Mouse (Mus musculus) layer of hippocampus, postnatal 14 days (tissue): ENCODE data around the gene Cst6. TPM values are rescaled to one million over a fixed set of nuclear protein-coding genes. Genes with fewer than 3 reads are reported as not detected.

Experiments
- DNase-seq, 2 experiments: peaks; one replicate each; pipeline ENCODE4 v3.0.0; 2021 to 2022; ENCODE audit warnings: low spot score in 2 of 2, mixed read lengths in 1 of 2
- total RNA-seq, 2 experiments: library from RNA; stranded (reverse); gene quantifications; 2 replicates each; pipeline ENCODE4 v1.2.3; 2021

The Cst6 gene
- total RNA-seq, 2 experiments from 2014 or later = 5.4 to 5.9 TPM

GRCm38 (mm10) chr19:5353609-5354008 is 4.2 kb upstream of the Cst6 start:
- DNase-seq = no peak

GRCm38 (mm10) chr19:5348526-5349501 is 560 bp downstream of the Cst6 start:
- peak; percentile 30 to 40 for DNase-seq

GRCm38 (mm10) chr19:5348064-5348463 is 1.3 kb downstream of the Cst6 start:
- DNase-seq = no peak

GRCm38 (mm10) chr19:5345297-5346131 is 3.9 kb downstream of the Cst6 start:
- DNase-seq = no peak

- DNase-seq = no peak
These were observed 8.0 kb downstream of the Cst6 start for GRCm38 (mm10) chr19:5341360-5341759.

GRCm38 (mm10) chr19:5337975-5338374 is 11.4 kb downstream of the Cst6 start:
- DNase-seq = peak; percentile 56 to 69

- no peak for DNase-seq
These were observed 13.9 kb downstream of the Cst6 start, which contains the start of gene Catsper1 for GRCm38 (mm10) chr19:5335441-5335840. Gene Catsper1, plus strand, starts transcription at chr19:5335741.

GRCm38 (mm10) chr19:5334741-5335140 is 14.6 kb downstream of the Cst6 start:
- DNase-seq = no peak

GRCm38 (mm10) chr19:5327970-5328369 is 21.4 kb downstream of the Cst6 start:
- DNase-seq = no peak

GRCm38 (mm10) chr19:5323801-5324200 is 25.6 kb downstream of the Cst6 start:
- no peak for DNase-seq

- no peak for DNase-seq
These were observed 36.2 kb downstream of the Cst6 start for GRCm38 (mm10) chr19:5313189-5313588.

GRCm38 (mm10) chr19:5309025-5309424 is 40.3 kb downstream of the Cst6 start:
- DNase-seq = no peak

GRCm38 (mm10) chr19:5306968-5307734 is 42.2 kb downstream of the Cst6 start:
- DNase-seq = peak in 1 of 2 experiments; percentile 25

GRCm38 (mm10) chr19:5306279-5306678 is 43.1 kb downstream of the Cst6 start:
- DNase-seq = peak in 1 of 2 experiments; percentile 17

- no peak for DNase-seq
These were observed 46.9 kb downstream of the Cst6 start for GRCm38 (mm10) chr19:5302455-5302854.

GRCm38 (mm10) chr19:5300588-5300987 is 48.8 kb downstream of the Cst6 start:
- DNase-seq = no peak

- peak; percentile 52 to 63 for DNase-seq
These were observed 51.2 kb downstream of the Cst6 start, which contains the start of gene Gal3st3 for GRCm38 (mm10) chr19:5297903-5298800. Gene Gal3st3, plus strand, starts transcription at chr19:5298331.

- DNase-seq = peak; percentile 48 to 75
These were observed 52.7 kb downstream of the Cst6 start for GRCm38 (mm10) chr19:5296630-5297029.

- no peak for DNase-seq
These were observed 53.7 kb downstream of the Cst6 start for GRCm38 (mm10) chr19:5295736-5296075.
